Mouse (Mus musculus) splenic B cell, adult 2 months (primary cell): ENCODE data around the gene Pten.

ENCODE experiments used
- DNase-seq: peaks from one replicate; pipeline ENCODE4 v3.0.0-alpha.2; 2011; ENCODE audit warnings: low read depth, low spot score
- H3K27me3 ChIP-seq: 2 replicates; pipeline ENCODE4 v1.6.1; 2012; ENCODE audit warnings: mild to moderate bottlenecking, low read length, moderate library complexity, mixed read lengths; ENCODE audit not compliant: control insufficient read depth, poor library complexity, insufficient read depth, severe bottlenecking
- H3K36me3 ChIP-seq: 2 replicates; pipeline ENCODE4 v1.6.1; 2012; ENCODE audit warnings: mild to moderate bottlenecking, low read length, moderate library complexity, mixed read lengths; ENCODE audit not compliant: control insufficient read depth, poor library complexity, insufficient read depth, severe bottlenecking

Pten gene

GRCm38 (mm10) chr19:32873904-32874637 is 116.8 kb downstream of the Pten start:
- Histone ChIP-seq H3K36me3 (no peaks in the 10 kb centered on the region), H3K27me3 (no peaks in the 10 kb centered on the region)
- DNase-seq: no peak
